Mouse (Mus musculus) heart, postnatal 0 days (tissue): ENCODE data around the gene Tmem138.

Source experiments
- CTCF ChIP-seq: IDR thresholded peaks from 2 replicates; pipeline ENCODE4 v1.5.1; 2016; ENCODE audit warnings: antibody characterized with exemption, control low read depth, low read depth
- EP300 ChIP-seq: IDR thresholded peaks from 2 replicates; pipeline ENCODE4 v1.6.1; 2016; ENCODE audit warnings: antibody characterized with exemption, low read depth

- TF ChIP-seq CTCF (peak; percentile 86), EP300 (no peak)
Observed at GRCm38 (mm10) chr19:10602787-10603186, 25.6 kb upstream of the Tmem138 start.
